Mouse (Mus musculus) spleen, adult 2 months (tissue): ENCODE measurements around the gene Ddi2.

Experiments
- CTCF ChIP-seq: fragments of 200-500 bp; IDR thresholded peaks from 2 replicates; pipeline ENCODE4 v1.5.1; 2011; ENCODE audit warnings: mild to moderate bottlenecking, inconsistent platforms; ENCODE audit not compliant: insufficient read depth, insufficient read length, insufficient replicate concordance; ENCODE audit errors: extremely low read depth
- POLR2A ChIP-seq: fragments of 200-500 bp; IDR thresholded peaks from 2 replicates; pipeline ENCODE4 v1.6.1; 2011; ENCODE audit warnings: low read depth, low read length, inconsistent platforms

- TF ChIP-seq POLR2A (no peak), CTCF (no peak)
Observed at GRCm38 (mm10) chr4:141752076-141752421, 28.8 kb upstream of the Ddi2 start.
